Mouse (Mus musculus) right cerebral cortex, adult 18-20 months (tissue): Measurements from ENCODE around the gene Sertad1.

Experiments used
- DNase-seq: peaks from one replicate; pipeline ENCODE4 v3.0.0; 2022; ENCODE audit warnings: mixed read lengths

The Sertad1 gene

GRCm38 (mm10) chr7:27507711-27508647 is 21.3 kb downstream of the Sertad1 start:
- peak; percentile 91 for DNase-seq

GRCm38 (mm10) chr7:27508648-27509005 is 21.9 kb downstream of the Sertad1 start:
- DNase-seq = no peak

GRCm38 (mm10) chr7:27510809-27511208 is 24.1 kb downstream of the Sertad1 start:
- DNase-seq = no peak

- no peak for DNase-seq
Observed at GRCm38 (mm10) chr7:27514961-27515360, 28.3 kb downstream of the Sertad1 start.

DNA sequence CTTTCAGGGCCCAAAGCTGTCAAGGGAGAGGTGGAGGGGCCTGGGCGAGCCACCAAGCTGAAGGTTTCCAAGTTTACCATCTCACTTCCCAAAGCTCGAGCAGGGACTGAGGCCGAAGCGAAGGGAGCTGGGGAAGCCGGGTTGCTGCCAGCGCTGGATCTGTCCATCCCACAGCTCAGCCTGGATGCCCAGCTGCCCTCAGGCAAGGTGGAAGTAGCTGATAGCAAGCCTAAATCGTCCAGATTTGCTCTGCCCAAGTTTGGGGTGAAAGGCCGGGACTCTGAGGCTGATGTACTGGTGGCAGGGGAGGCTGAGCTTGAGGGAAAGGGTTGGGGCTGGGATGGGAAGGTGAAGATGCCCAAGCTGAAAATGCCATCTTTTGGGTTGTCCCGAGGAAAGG is 31.6 kb downstream of the Sertad1 start:
- DNase-seq = no peak

DNA sequence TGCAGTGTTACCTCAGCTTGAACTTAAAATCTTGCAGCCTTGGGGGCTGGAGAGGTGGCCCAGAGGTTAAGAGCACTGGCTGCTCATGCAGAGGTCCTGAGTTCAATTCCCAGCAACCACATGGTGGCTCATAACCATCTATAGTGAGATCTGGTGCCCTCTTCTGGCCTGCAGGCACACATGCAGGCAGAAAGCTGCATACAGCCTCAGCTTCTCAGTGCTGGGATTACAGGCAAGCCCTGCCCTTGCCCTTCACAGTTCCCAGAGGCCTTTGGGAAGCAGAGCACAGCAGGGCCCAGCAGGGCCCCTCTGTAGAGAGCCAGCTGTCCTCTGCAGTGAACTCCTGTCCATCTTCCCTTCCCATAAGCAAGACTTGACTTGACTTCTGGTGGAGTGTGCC is 33.4 kb downstream of the Sertad1 start:
- no peak for DNase-seq

DNA sequence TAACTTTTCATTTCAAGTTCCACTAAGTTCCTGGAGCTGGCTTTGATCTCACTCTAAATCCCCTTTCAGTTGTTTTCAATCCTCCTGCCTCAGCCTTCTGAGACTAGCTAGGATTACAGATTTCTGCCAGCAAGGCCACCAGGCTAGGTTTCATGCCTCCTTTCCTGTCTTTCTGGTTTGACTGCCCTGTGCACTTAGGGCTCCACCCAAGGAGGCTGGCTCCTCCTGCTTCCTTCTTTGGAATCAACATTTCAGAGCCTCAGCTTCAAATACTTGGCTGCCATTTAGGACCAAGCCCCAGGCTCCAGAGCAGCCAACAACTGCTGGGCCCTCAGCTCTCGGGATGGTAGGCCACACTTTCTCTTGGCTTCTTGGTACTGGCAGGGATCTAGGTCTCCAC is 33.9 kb downstream of the Sertad1 start:
- DNase-seq = no peak

- no peak for DNase-seq
Observed at GRCm38 (mm10) chr7:27522967-27523366, 36.3 kb downstream of the Sertad1 start, which contains the start of gene Hipk4. TSS of gene Hipk4 (plus strand) at chr7:27523267.

- no peak for DNase-seq
Observed at GRCm38 (mm10) chr7:27523805-27524204, 37.1 kb downstream of the Sertad1 start.

- peak; percentile 81 for DNase-seq
Observed at GRCm38 (mm10) chr7:27526039-27526827, 39.5 kb downstream of the Sertad1 start.

- DNase-seq = no peak
Observed at GRCm38 (mm10) chr7:27529070-27529469, 42.4 kb downstream of the Sertad1 start.

DNA sequence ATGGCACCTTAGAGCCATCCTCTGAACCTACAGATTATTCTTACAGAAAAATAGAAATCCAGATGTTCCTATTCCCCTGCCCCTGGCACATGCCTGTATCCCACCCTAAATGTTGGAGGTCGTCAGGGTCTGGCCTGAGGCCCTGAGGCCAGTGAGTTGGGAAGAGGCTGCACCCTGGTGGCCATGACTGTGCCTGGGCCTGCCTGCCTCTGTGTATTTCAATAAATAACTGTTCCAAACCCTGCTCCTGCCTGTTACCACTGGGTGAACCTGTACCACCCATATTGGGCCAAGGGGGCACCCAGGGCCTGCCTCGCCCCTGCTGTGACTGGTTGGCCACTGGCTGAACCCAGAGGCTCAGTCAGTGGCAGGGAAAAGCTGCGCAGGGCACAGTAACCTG is 44.2 kb downstream of the Sertad1 start:
- DNase-seq = no peak

GRCm38 (mm10) chr7:27531707-27532106 is 45.0 kb downstream of the Sertad1 start:
- DNase-seq = no peak

- no peak for DNase-seq
Observed at GRCm38 (mm10) chr7:27532480-27533050, 45.9 kb downstream of the Sertad1 start.

DNA sequence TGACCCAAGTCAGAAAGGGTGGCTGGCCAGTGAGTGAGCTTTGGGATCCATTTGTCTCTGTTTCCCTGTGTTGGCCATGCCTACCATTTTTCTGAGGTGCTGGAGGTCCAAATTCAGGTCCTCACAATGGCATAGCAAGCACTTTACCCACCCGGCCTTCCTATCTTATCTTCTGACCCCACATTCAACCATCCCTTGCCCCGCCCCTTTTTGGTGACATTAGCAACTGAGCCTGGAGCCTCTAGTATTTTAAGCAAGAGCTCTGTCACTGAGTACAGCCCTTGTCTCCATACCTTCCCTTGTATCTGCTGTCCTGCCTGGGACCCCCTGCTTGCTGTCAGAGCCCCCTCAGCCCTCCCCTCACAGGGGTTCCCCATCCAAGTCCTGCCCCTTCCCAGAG is 48.7 kb downstream of the Sertad1 start:
- no peak for DNase-seq

DNA sequence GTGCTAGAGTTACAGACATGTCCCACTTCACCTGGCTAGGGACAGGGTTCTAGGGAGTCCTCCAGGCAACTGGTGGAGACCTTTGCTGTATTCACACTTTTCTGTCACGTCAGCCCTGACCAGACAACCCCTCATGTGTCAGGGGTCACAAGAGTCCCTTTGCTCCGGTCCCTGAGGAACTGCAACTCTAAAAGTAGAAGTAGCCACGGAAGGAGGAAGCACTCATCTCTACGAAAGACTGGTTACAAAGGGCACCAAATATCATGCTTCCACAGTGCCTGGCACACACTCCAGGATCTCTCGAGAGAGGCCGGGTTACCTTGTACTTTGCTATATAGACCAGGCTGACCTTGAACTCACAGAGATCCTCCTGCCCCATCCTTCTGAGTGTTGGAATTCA is 49.9 kb downstream of the Sertad1 start:
- no peak for DNase-seq

- no peak for DNase-seq
Observed at GRCm38 (mm10) chr7:27537998-27538397, 51.3 kb downstream of the Sertad1 start.

GRCm38 (mm10) chr7:27538797-27539196 is 52.1 kb downstream of the Sertad1 start:
- no peak for DNase-seq
